Mouse (Mus musculus) hindbrain, embryonic 11.5 days (tissue): ENCODE measurements around the gene Dpy19l1. TPM values are rescaled to one million over a fixed set of nuclear protein-coding genes. Genes with fewer than 3 reads are reported as not detected.
A peak's percentile ranks its signal among the peaks of the same experiment; 100 is the strongest.

ENCODE experiments used
- ATAC-seq: fragments of 200-750 bp; cut with Nextera tagmentation; 2 replicates; pipeline ENCODE4 v1.8.0; 2017; ENCODE audit warnings: mild to moderate bottlenecking, moderate TSS enrichment, moderate library complexity; ENCODE audit not compliant: low FRiP score
- DNase-seq: peaks from one replicate; pipeline ENCODE4 v3.0.0-alpha.2; 2015; ENCODE audit warnings: low spot score
- H3K27ac ChIP-seq: fragments of 300-500 bp; sonication (generic); 2 replicates; pipeline ENCODE4 v1.5.1; 2014; ENCODE audit warnings: mild to moderate bottlenecking, low read depth, low read length
- H3K27me3 ChIP-seq: fragments of 300-500 bp; sonication (generic); 2 replicates; pipeline ENCODE4 v1.6.1; 2014; ENCODE audit warnings: mild to moderate bottlenecking, low read length, moderate library complexity, mixed read lengths; ENCODE audit not compliant: control insufficient read depth, insufficient read depth
- H3K36me3 ChIP-seq: fragments of 300-500 bp; sonication (generic); 2 replicates; pipeline ENCODE4 v1.6.1; 2014; ENCODE audit warnings: mild to moderate bottlenecking, low read length, moderate library complexity, mixed read lengths; ENCODE audit not compliant: control insufficient read depth, insufficient read depth
- H3K4me1 ChIP-seq: fragments of 300-500 bp; sonication (generic); replicated peaks from 2 replicates; pipeline ENCODE4 v1.6.1; 2014; ENCODE audit warnings: low read length, mixed read lengths; ENCODE audit not compliant: control insufficient read depth, insufficient read depth
- H3K4me2 ChIP-seq: fragments of 300-500 bp; sonication (generic); replicated peaks from 2 replicates; pipeline ENCODE4 v1.6.1; 2014; ENCODE audit warnings: mild to moderate bottlenecking, low read depth, low read length
- H3K4me3 ChIP-seq: fragments of 300-500 bp; sonication (generic); 2 replicates; pipeline ENCODE4 v1.5.1; 2014; ENCODE audit warnings: low read depth, low read length
- H3K9ac ChIP-seq: fragments of 300-500 bp; sonication (generic); 2 replicates; pipeline ENCODE4 v1.6.1; 2014; ENCODE audit warnings: low read depth, low read length
- H3K9me3 ChIP-seq: fragments of 300-500 bp; sonication (generic); 2 replicates; pipeline ENCODE4 v1.6.1; 2016; ENCODE audit warnings: low read length; ENCODE audit not compliant: control insufficient read depth
- WGBS: fragments of 180-500 bp; shearing (Covaris S2); extraction: QIAGEN DNeasy Blood & Tissue Kit; methylation state at CpG from one replicate; pipeline ENCODE4 v1.1.7; 2014; 5-methylcytosine and 5-hydroxymethylcytosine counted together
- polyA plus RNA-seq: library from polyadenylated mRNA; unstranded; fragments of >200 nt; fragmentation: Nextera tagmentation; extraction: Ambion mirVana; gene quantifications from 2 replicates; pipeline ENCODE4 v1.2.1, GENCODE M21; 2014

The Dpy19l1 gene
- polyA plus RNA-seq, 1 experiment from 2014 or later, result 14.7 TPM

DNA sequence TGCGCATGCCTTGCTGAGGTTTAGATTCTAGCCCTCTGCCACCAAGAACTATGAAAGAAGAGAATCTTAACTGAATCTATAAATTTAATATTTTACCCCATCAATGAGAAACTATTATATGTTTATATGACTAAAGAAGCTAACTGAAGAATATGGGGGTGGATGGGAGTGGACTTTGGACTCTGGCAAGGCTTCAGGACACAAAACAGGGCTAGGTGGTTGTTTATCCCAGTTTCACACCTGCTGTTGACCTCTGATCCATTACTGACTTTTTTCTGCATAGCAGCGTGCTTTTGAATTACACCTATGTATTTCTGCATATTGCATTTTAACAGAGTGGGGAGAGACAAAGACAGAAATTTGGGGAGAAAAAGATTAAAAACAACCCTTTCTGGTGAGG lies 124.1 kb downstream of the Dpy19l1 start:
- Histone ChIP-seq H3K4me2 (no peak overlapping the region), H3K4me1 (no peaks in the 10 kb centered on the region), H3K27ac (0 out of 2 replicates have a peak overlapping the region, but pooled peaks have one; percentile 31), H3K36me3 (no peaks in the 10 kb centered on the region), H3K4me3 (no peak overlapping the region), H3K27me3 (no peaks in the 10 kb centered on the region), H3K9ac (no peak overlapping the region), H3K9me3 (no peaks in the 10 kb centered on the region)
- 87% methylated on average over 2 of the region's 2 CpGs for WGBS
- DNase-seq, result no peak
- no peak for ATAC-seq

Other genes with a start within 250 kb of the Dpy19l1 start
- gene Cypt4, start 122.1 kb upstream of the Dpy19l1 start, polyA plus RNA-seq, result not detected in 2 replicates
- 0.57 and 0.62 TPM in 2 replicates for gene Dpy19l2, start 193.2 kb upstream of the Dpy19l1 start, polyA plus RNA-seq